Mouse (Mus musculus) hindbrain, postnatal 0 days (tissue): ENCODE results near the gene Steap1. TPM values are rescaled to one million over a fixed set of nuclear protein-coding genes. Genes with fewer than 3 reads are reported as not detected.

Source experiments
- ATAC-seq: fragments of 200-750 bp; cut with Nextera tagmentation; 2 replicates; pipeline ENCODE4 v1.8.0; 2017; ENCODE audit warnings: mild to moderate bottlenecking, moderate TSS enrichment, moderate library complexity
- DNase-seq: peaks from one replicate; pipeline ENCODE4 v3.0.0-alpha.2; 2015; ENCODE audit warnings: low spot score
- H3K27ac ChIP-seq: fragments of 300-500 bp; sonication (generic); 2 replicates; pipeline ENCODE4 v1.5.1; 2014; ENCODE audit warnings: mild to moderate bottlenecking
- H3K27me3 ChIP-seq: fragments of 300-500 bp; sonication (generic); 2 replicates; pipeline ENCODE4 v1.6.1; 2014; ENCODE audit warnings: low read length, mixed read lengths; ENCODE audit not compliant: insufficient read depth
- H3K36me3 ChIP-seq: fragments of 300-500 bp; sonication (generic); 2 replicates; pipeline ENCODE4 v1.6.1; 2014; ENCODE audit warnings: low read length, mixed read lengths; ENCODE audit not compliant: insufficient read depth
- H3K4me1 ChIP-seq: fragments of 300-500 bp; sonication (generic); 2 replicates; pipeline ENCODE4 v1.6.1; 2014; ENCODE audit warnings: antibody characterized with exemption, low read length, mixed read lengths; ENCODE audit not compliant: insufficient read depth
- H3K4me2 ChIP-seq: fragments of 300-500 bp; sonication (generic); 2 replicates; pipeline ENCODE4 v1.6.1; 2014; ENCODE audit warnings: low read depth, mild to moderate bottlenecking, low read length, moderate library complexity, mixed read lengths
- H3K4me3 ChIP-seq: fragments of 300-500 bp; sonication (generic); 2 replicates; pipeline ENCODE4 v1.5.1; 2014; ENCODE audit warnings: low read length
- H3K9ac ChIP-seq: fragments of 300-500 bp; sonication (generic); replicated peaks from 2 replicates; pipeline ENCODE4 v1.6.1; 2014; ENCODE audit warnings: mild to moderate bottlenecking, low read length, moderate library complexity, mixed read lengths
- H3K9me3 ChIP-seq: fragments of 300-500 bp; sonication (generic); 2 replicates; pipeline ENCODE4 v1.6.1; 2016; ENCODE audit warnings: low read length, mixed read lengths
- CTCF ChIP-seq: IDR thresholded peaks from 2 replicates; pipeline ENCODE4 v1.5.1; 2016; ENCODE audit warnings: antibody characterized with exemption, control low read depth, low read depth
- WGBS: fragments of 180-500 bp; shearing (Covaris S2); extraction: QIAGEN DNeasy Blood & Tissue Kit; methylation state at CpG from one replicate; pipeline ENCODE4 v1.1.7; 2014; 5-methylcytosine and 5-hydroxymethylcytosine counted together
- polyA plus RNA-seq: library from polyadenylated mRNA; unstranded; fragments of >200 nt; fragmentation: Nextera tagmentation; extraction: Ambion mirVana; gene quantifications from 2 replicates; pipeline ENCODE4 v1.2.1, GENCODE M21; 2015
- total RNA-seq: library from RNA; depleted of rRNA; stranded (reverse); fragments of >200 nt; gene quantifications from 2 replicates; pipeline ENCODE4 v1.2.3, GENCODE M21; 2014; rRNA removed

Steap1 gene
- total and polyA plus RNA-seq, 2 experiments from 2014 or later: 2.6 to 4.7 TPM

- no peak overlapping the region for H3K4me3 ChIP-seq
- H3K4me1 ChIP-seq: no peaks in the 10 kb centered on the region
- no peak overlapping the region for H3K4me2 ChIP-seq
- H3K9ac ChIP-seq: no peak overlapping the region
- DNase-seq (no peak), ATAC-seq (no peak)
- no peaks in the 10 kb centered on the region for H3K9me3 ChIP-seq
- 80% methylated on average over 6 of the region's 6 CpGs for WGBS
- H3K27me3 ChIP-seq: no peaks in the 10 kb centered on the region
- no peak overlapping the region for H3K27ac ChIP-seq
- no peak for TF ChIP-seq CTCF
- no peaks in the 10 kb centered on the region for H3K36me3 ChIP-seq
Observed at GRCm38 (mm10) chr5:5688228-5688627, 60.9 kb downstream of the Steap1 start.

DNA sequence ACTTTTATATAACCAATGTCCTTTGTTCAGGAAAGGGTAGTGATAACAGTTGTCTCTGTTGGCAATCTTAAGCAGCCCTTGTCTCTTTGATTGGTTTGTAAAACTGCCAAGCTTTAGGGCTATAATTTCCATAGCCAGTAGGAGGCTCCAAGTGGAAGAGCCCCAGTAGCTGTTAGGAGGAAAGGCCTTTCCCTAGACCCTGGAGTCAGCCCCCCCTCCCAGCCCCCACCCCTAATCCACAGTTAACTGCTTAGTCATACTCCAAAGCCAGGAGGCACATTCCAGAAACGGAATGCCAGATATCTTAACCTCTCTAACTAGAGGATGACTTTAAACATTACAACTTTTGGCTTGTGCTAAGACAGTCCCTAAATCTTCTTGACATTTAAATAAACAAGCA lies 62.2 kb downstream of the Steap1 start:
- Histone ChIP-seq H3K36me3 (no peaks in the 10 kb centered on the region), H3K27me3 (no peaks in the 10 kb centered on the region), H3K4me1 (no peaks in the 10 kb centered on the region), H3K9me3 (no peaks in the 10 kb centered on the region), H3K27ac (no peak overlapping the region), H3K4me3 (no peak overlapping the region), H3K9ac (no peak overlapping the region), H3K4me2 (no peak overlapping the region)
- WGBS: 28% methylated on average over 1 of the region's 1 CpGs
- ATAC-seq (no peak), DNase-seq (no peak)
- TF ChIP-seq CTCF: no peak

Other genes with a start within 250 kb of the Steap1 start
- gene Cldn12, start 234.4 kb downstream of the Steap1 start, total RNA-seq: 17.6 and 17.7 TPM in 2 replicates
- 11.9 and 12.0 TPM in 2 replicates for gene Cldn12, start 234.4 kb downstream of the Steap1 start, polyA plus RNA-seq
- 12.3 and 18.4 TPM in 2 replicates for gene Gtpbp10, start 189.8 kb downstream of the Steap1 start, total RNA-seq
- gene Gtpbp10, start 189.8 kb downstream of the Steap1 start, polyA plus RNA-seq: 13.8 and 14.6 TPM in 2 replicates
- 6.1 and 9.3 TPM in 2 replicates for gene Gm8773, start 175.5 kb downstream of the Steap1 start, total RNA-seq
- gene Gm8773, start 175.5 kb downstream of the Steap1 start, polyA plus RNA-seq: 8.5 and 10.2 TPM in 2 replicates
- 9.8 and 77.8 TPM in 2 replicates for gene Cfap69, start 85.1 kb downstream of the Steap1 start, total RNA-seq
- gene Cfap69, start 85.1 kb downstream of the Steap1 start, polyA plus RNA-seq: 8.0 and 9.8 TPM in 2 replicates
- gene Steap2, start 54.7 kb downstream of the Steap1 start, total RNA-seq: 18.5 and 23.6 TPM in 2 replicates
- gene Steap2, start 54.7 kb downstream of the Steap1 start, polyA plus RNA-seq: 6.7 and 6.8 TPM in 2 replicates